Comparison of ENCODE assay signal across 10 mouse cellular contexts in the genomic region with DNA sequence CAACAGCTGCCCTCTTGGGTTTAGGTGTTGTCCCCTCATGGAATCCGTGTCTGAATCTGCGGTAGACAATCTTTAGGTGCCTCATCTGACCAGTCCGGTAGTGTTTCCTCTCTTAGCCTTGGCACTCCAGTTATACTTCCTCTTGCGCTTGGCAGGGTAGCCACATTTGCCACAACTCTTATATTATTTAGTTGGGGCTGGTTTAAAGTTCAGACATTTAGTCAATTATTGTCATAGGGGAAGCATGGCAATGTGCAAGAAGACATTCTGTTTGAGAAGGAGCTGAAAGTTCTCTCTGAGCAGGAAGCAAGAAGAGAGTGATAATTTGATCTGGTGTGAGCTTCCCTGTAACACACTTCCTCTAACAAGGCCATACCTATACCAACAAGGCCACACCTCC.
"Had no signal": no experiment of that assay in that cellular context is flagged by ENCODE, and none has a peak within 500 bp of the region (broad histone marks: within the 10 kb centered on the region; RNA-seq: fewer than 3 reads in every experiment).

No protein-coding gene starts in this region.

- DNase-seq: lung, embryonic 14.5 days; lung, postnatal 10 days; retina, postnatal 1 day; right cerebral cortex, postnatal 4 days; spleen, adult 18-20 months; thymus, postnatal 36 days had no signal

- ATAC-seq: inflammation-experienced regulatory T-cells, adult 6 months; intestine, postnatal 0 days; liver, embryonic 12.5 days; midbrain, embryonic 13.5 days had no signal
